Mouse (Mus musculus) liver, adult 2 months (tissue): Measurements from ENCODE around the gene Cntd1.

Source experiments
- CTCF ChIP-seq: fragments of 200-500 bp; IDR thresholded peaks from 2 replicates; pipeline ENCODE4 v1.5.1; 2011; ENCODE audit warnings: low read depth, low read length, control low read depth
- POLR2A ChIP-seq: fragments of 200-500 bp; IDR thresholded peaks from 2 replicates; pipeline ENCODE4 v1.6.1; 2011; ENCODE audit warnings: low read length, control low read depth; ENCODE audit not compliant: insufficient read depth; ENCODE audit errors: extremely low read depth

DNA sequence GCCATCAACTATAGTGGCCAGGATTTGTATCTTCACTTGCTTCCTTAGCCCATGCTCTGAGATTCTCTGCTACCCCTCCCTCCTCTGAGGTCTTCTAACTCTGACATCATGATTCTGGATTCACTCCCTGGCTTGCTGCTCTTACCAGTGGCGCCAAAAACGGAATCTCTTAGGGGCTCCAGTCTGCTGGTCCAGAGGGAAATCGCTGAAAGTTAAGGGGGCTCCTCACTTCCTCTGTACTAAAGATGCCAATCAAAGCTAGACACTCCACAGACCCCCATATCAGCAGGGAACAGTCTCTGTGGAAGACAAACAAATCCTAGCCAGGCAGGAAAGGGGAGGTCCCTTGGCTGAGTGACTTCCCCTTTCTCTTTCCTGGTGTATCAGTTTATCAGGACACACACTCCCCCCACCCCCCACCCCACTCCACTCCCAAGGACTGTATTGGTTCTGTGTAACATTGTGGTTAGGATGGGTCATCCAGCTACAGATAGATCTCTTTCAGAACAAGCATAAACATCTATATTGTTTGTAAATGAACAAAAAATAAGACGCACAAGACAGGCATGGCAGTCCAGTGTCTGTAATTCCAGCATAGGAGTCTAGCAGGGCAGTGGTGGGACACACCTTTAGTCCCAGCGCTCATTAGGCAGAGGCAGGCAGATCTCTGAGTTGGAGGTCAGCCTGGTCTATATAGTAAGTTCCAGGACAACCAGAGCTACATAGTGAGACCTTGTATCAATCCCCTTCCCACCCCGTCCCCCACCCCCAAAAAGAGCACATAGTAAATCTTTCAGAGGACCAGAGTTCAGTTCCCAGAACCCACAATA, 46.6 kb upstream of the Cntd1 start:
- TF ChIP-seq POLR2A (no peak), CTCF (no peak)
